In genomic region chr3:68576431-68576830, GRCm38 (mm10) we compare ENCODE assay signal across 9 mouse cellular contexts.
DNase-seq lines count a peak whose midpoint lies in the region; ATAC-seq and TF ChIP-seq lines count a peak whose summit lies in the region.
"Had no signal": no experiment of that assay in that cellular context is flagged by ENCODE, and none has a peak within 500 bp of the region (broad histone marks: within the 10 kb centered on the region; RNA-seq: fewer than 3 reads in every experiment).

No protein-coding gene starts in this region.

- H3K9me3 ChIP-seq in ES-E14 (ENCODE audit: control insufficient read depth, insufficient read depth, low read depth, low read length): no peaks in the 10 kb centered on the region
- no peaks in the 10 kb centered on the region for H3K9me3 ChIP-seq in forebrain, embryonic 12.5 days
- no peaks in the 10 kb centered on the region for H3K9me3 ChIP-seq in midbrain, embryonic 10.5 days (replicated peaks)

- ATAC-seq in forebrain, embryonic 12.5 days (ENCODE audit: low FRiP score): peak; percentile 36; the same call in 1 of the 2 replicates

- WGBS in forebrain, embryonic 12.5 days: 12% methylated on average over 7 of the region's 7 CpGs
- 37% methylated on average over 7 of the region's 7 CpGs for WGBS in midbrain, embryonic 10.5 days

- no peaks in the 10 kb centered on the region for H3K36me3 ChIP-seq in ES-E14 (ENCODE audit: control insufficient read depth, insufficient read depth, low read length, poor library complexity, severe bottlenecking)
- H3K36me3 ChIP-seq in forebrain, embryonic 12.5 days (replicated peaks): no peaks in the 10 kb centered on the region
- no peaks in the 10 kb centered on the region for H3K36me3 ChIP-seq in midbrain, embryonic 10.5 days

- no peak overlapping the region; a peak in 1 of 4 replicates for H3K4me3 ChIP-seq in ES-E14 (ENCODE audit: insufficient read depth in 1 of 2, low read depth in 1 of 2, low read length in 2 of 2, poor library complexity in 1 of 2, severe bottlenecking in 1 of 2)
- no peak overlapping the region for H3K4me3 ChIP-seq in forebrain, embryonic 12.5 days (replicated peaks)
- no peak overlapping the region for H3K4me3 ChIP-seq in midbrain, embryonic 10.5 days

- DNase-seq in adrenal gland, postnatal 10 days: peak; percentile 44
- DNase-seq in adrenal gland, adult 2 months: no peak
- no peak for DNase-seq in ES-E14 (ENCODE audit: low read depth, low spot score)
- peak; percentile 65 to 78 for DNase-seq in kidney, postnatal 4 days
- DNase-seq in midbrain, embryonic 10.5 days (ENCODE audit: low spot score): no peak
- DNase-seq in testis, postnatal 10 days (ENCODE audit: low spot score): peak; percentile 86
- DNase-seq in B cell, adult 2 months: no peak

- H3K27me3 ChIP-seq in forebrain, embryonic 12.5 days: no peaks in the 10 kb centered on the region
- peaks cover 6% of the 10 kb centered on the region for H3K27me3 ChIP-seq in midbrain, embryonic 10.5 days (ENCODE audit: low read depth, poor library complexity, severe bottlenecking)

- H3K4me2 ChIP-seq in forebrain, embryonic 12.5 days: peak overlapping the region; percentile 66

- in situ Hi-C loops in ES-E14 (cut with MboI; ENCODE audit: low sequenced_read_pairs in 2 of 2, unreplicated experiment in 2 of 2): no loop called here

- H3K27ac ChIP-seq in ES-E14 (ENCODE audit: insufficient read depth, low read depth, low read length, poor library complexity, severe bottlenecking): no peak overlapping the region
- H3K27ac ChIP-seq in forebrain, embryonic 12.5 days: peak overlapping the region; percentile 74
- H3K27ac ChIP-seq in midbrain, embryonic 10.5 days (replicated peaks): peak overlapping the region; percentile 59; the same call in 1 of the 2 replicates
- H3K27ac ChIP-seq: macrophage had no signal

- H3K9ac ChIP-seq in ES-E14 (ENCODE audit: insufficient read depth, low read depth, low read length, poor library complexity, severe bottlenecking): peak overlapping the region; percentile 19; the same call in 1 of the 2 replicates
- H3K9ac ChIP-seq in forebrain, embryonic 12.5 days: peak overlapping the region; percentile 40; the same call in 1 of the 2 replicates

- peaks cover 16 to 18% of the 10 kb centered on the region in 2 experiments for H3K4me1 ChIP-seq in ES-E14 (ENCODE audit: control insufficient read depth in 2 of 2, insufficient read depth in 2 of 2, low read length in 2 of 2, poor library complexity in 1 of 2)
- peaks cover 49% of the 10 kb centered on the region for H3K4me1 ChIP-seq in forebrain, embryonic 12.5 days
- H3K4me1 ChIP-seq in midbrain, embryonic 10.5 days: peaks cover 42% of the 10 kb centered on the region

TF ChIP-seq in ES-E14, 5 proteins besides CTCF, POLR2A, EP300 and RAD21:
- TF ChIP-seq ZC3H11A (IDR thresholded peaks at IDR 0.05; ENCODE audit: borderline replicate concordance, low read depth, low read length): no peak

Comparison
In these comparisons a context has a peak if more than half of its experiments do, and no peak if none do; other contexts are left out.
1. DNase-seq: peak in adrenal gland, postnatal 10 days (single experiment), kidney, postnatal 4 days (2 of 2) and testis, postnatal 10 days (single experiment); none in adrenal gland, adult 2 months (single experiment), ES-E14 (single experiment), midbrain, embryonic 10.5 days (single experiment) and B cell, adult 2 months (0 of 2).